Mouse (Mus musculus) heart, adult 2 months (tissue): ENCODE results near the gene Bag2. TPM values are rescaled to one million over a fixed set of nuclear protein-coding genes. Genes with fewer than 3 reads are reported as not detected.
"Not testable (repeated sequence)": the region's sequence is repeated elsewhere in the genome, so short reads cannot be mapped to it uniquely, and the experiment has no call there.

Source experiments
- DNase-seq, 2 experiments: peaks; one replicate each; pipeline ENCODE4 v3.0.0; 2021
- H3K27ac ChIP-seq: fragments of 200-600 bp; 2 replicates; pipeline ENCODE4 v1.8.1; 2022
- H3K27me3 ChIP-seq: fragments of 200-500 bp; 2 replicates; pipeline ENCODE4 v1.6.1; 2012; ENCODE audit warnings: mild to moderate bottlenecking, low read length, inconsistent platforms, mixed read lengths; ENCODE audit not compliant: control insufficient read depth, insufficient read depth
- H3K36me3 ChIP-seq: fragments of 200-500 bp; 2 replicates; pipeline ENCODE4 v1.6.1; 2012; ENCODE audit warnings: low read length, inconsistent platforms; ENCODE audit not compliant: control insufficient read depth, insufficient read depth
- H3K4me1 ChIP-seq: fragments of 200-500 bp; 2 replicates; pipeline ENCODE4 v1.6.1; 2011; ENCODE audit warnings: low read length; ENCODE audit not compliant: control insufficient read depth, insufficient read depth
- H3K4me3 ChIP-seq: fragments of 200-600 bp; 2 replicates; pipeline ENCODE4 v1.8.1; 2022
- H3K79me2 ChIP-seq: fragments of 200-500 bp; replicated peaks from 2 replicates; pipeline ENCODE4 v1.6.1; 2012; ENCODE audit warnings: mild to moderate bottlenecking, inconsistent platforms, low read length, moderate library complexity, mixed read lengths; ENCODE audit not compliant: control insufficient read depth, insufficient read depth
- H3K9ac ChIP-seq: fragments of 200-500 bp; 2 replicates; pipeline ENCODE4 v1.6.1; 2012; ENCODE audit warnings: low read depth, mild to moderate bottlenecking, control low read depth, inconsistent platforms, low read length, mixed read lengths
- CTCF ChIP-seq: fragments of 200-600 bp; IDR thresholded peaks from 2 replicates; pipeline ENCODE4 v1.8.1; 2022; ENCODE audit warnings: antibody characterized with exemption, mild to moderate bottlenecking, moderate library complexity
- EP300 ChIP-seq: fragments of 200-500 bp; IDR thresholded peaks from 2 replicates; pipeline ENCODE4 v1.6.1; 2011; ENCODE audit warnings: low read depth, low read length, control low read depth; ENCODE audit not compliant: insufficient read depth
- POLR2A ChIP-seq: fragments of 200-500 bp; IDR thresholded peaks from 2 replicates; pipeline ENCODE4 v1.6.1; 2011; ENCODE audit warnings: mild to moderate bottlenecking, low read depth, low read length, control low read depth; ENCODE audit not compliant: insufficient read depth
- WGBS: fragments of 180-500 bp; shearing (Covaris S2); methylation state at CpG from one replicate; pipeline ENCODE4 v1.1.7; 2018; 5-methylcytosine and 5-hydroxymethylcytosine counted together
- intact Hi-C: fragments of 180-260 bp; cut with DNase I; formaldehyde crosslinking; loops from one replicate; pipeline ENCODE4 v1.15.1; 2025
- polyA plus RNA-seq: library from polyadenylated mRNA; depleted of rRNA; stranded (reverse); fragments of >200 nt; gene quantifications from 2 replicates; pipeline ENCODE4 v1.2.3, GENCODE M21; 2012
- total RNA-seq, 2 experiments: library from RNA; stranded (reverse); gene quantifications; 2 replicates each; pipeline ENCODE4 v1.2.3; 2021

The Bag2 gene
- total and polyA plus RNA-seq, 3 experiments = 30.7 to 49.1 (median 35.3) TPM

- H3K4me1 ChIP-seq = no peaks in the 10 kb centered on the region
- DNase-seq = no peak
- H3K79me2 ChIP-seq = no peaks in the 10 kb centered on the region
- H3K36me3 ChIP-seq = no peaks in the 10 kb centered on the region
- intact Hi-C loops = no loop called here
- H3K27ac ChIP-seq = no peak overlapping the region
- no peak for TF ChIP-seq CTCF
- no peak overlapping the region for H3K4me3 ChIP-seq
- no peaks in the 10 kb centered on the region for H3K27me3 ChIP-seq
- H3K9ac ChIP-seq = no peak overlapping the region
- 94% methylated on average over 11 of the region's 11 CpGs for WGBS
These were observed 8.5 kb downstream of the Bag2 start for GRCm38 (mm10) chr1:33749109-33749508.

GRCm38 (mm10) chr1:33745901-33746300 is 11.7 kb downstream of the Bag2 start:
- intact Hi-C loops = no loop called here
- Histone ChIP-seq H3K27me3 (no peaks in the 10 kb centered on the region), H3K36me3 (no peaks in the 10 kb centered on the region), H3K4me3 (no peak overlapping the region), H3K4me1 (no peaks in the 10 kb centered on the region), H3K9ac (no peak overlapping the region), H3K79me2 (no peaks in the 10 kb centered on the region), H3K27ac (no peak overlapping the region)
- 92% methylated on average over 4 of the region's 4 CpGs for WGBS
- DNase-seq = no peak
- no peak for TF ChIP-seq POLR2A
- no peak for TF ChIP-seq CTCF
- no peak for TF ChIP-seq EP300

- H3K4me3 ChIP-seq, H3K27ac ChIP-seq, intact Hi-C loops, DNase-seq, H3K4me1 ChIP-seq, H3K27me3 ChIP-seq, H3K79me2 ChIP-seq, H3K36me3 ChIP-seq, H3K9ac ChIP-seq: not testable (repeated sequence)
- WGBS = 92% methylated on average over 8 of the region's 9 CpGs
These were observed 12.8 kb downstream of the Bag2 start for GRCm38 (mm10) chr1:33744815-33745214.

GRCm38 (mm10) chr1:33742903-33743302 is 14.7 kb downstream of the Bag2 start:
- H3K4me1 ChIP-seq = no peaks in the 10 kb centered on the region
- H3K27ac ChIP-seq = no peak overlapping the region
- no peaks in the 10 kb centered on the region for H3K79me2 ChIP-seq
- intact Hi-C loops = no loop called here
- no peak for DNase-seq
- H3K36me3 ChIP-seq = no peaks in the 10 kb centered on the region
- no peak overlapping the region for H3K9ac ChIP-seq
- no peak overlapping the region for H3K4me3 ChIP-seq
- H3K27me3 ChIP-seq = no peaks in the 10 kb centered on the region
- TF ChIP-seq CTCF (peak; percentile 71), EP300 (no peak)
- 20% methylated on average over 8 of the region's 8 CpGs for WGBS

GRCm38 (mm10) chr1:33739302-33739701 is 18.3 kb downstream of the Bag2 start:
- no peak overlapping the region for H3K4me3 ChIP-seq
- intact Hi-C loops = loop anchor here (1.0 to 2.0 kb wide), 3 partner anchors 55 to 77 kb away; no protein-coding TSS in a partner anchor
- H3K9ac ChIP-seq = no peak overlapping the region
- no peak overlapping the region for H3K27ac ChIP-seq
- WGBS = 29% methylated on average over 12 of the region's 12 CpGs
- H3K79me2 ChIP-seq = no peaks in the 10 kb centered on the region
- DNase-seq = peak; percentile 60 to 74
- H3K4me1 ChIP-seq = no peaks in the 10 kb centered on the region
- no peaks in the 10 kb centered on the region for H3K36me3 ChIP-seq
- no peaks in the 10 kb centered on the region for H3K27me3 ChIP-seq
- no peak for TF ChIP-seq POLR2A
- 0 out of 2 replicates have a peak, but pooled peaks have one; percentile 45 for TF ChIP-seq EP300
- peak; percentile 97 for TF ChIP-seq CTCF

- DNase-seq = no peak
- no peaks in the 10 kb centered on the region for H3K4me1 ChIP-seq
- H3K27me3 ChIP-seq = no peaks in the 10 kb centered on the region
- H3K36me3 ChIP-seq = no peaks in the 10 kb centered on the region
- TF ChIP-seq CTCF (no peak), POLR2A (no peak), EP300 (no peak)
- H3K79me2 ChIP-seq = no peaks in the 10 kb centered on the region
- no peak overlapping the region for H3K9ac ChIP-seq
- 84% methylated on average over 11 of the region's 11 CpGs for WGBS
- intact Hi-C loops = loop anchor here (1.0 to 2.0 kb wide), 3 partner anchors 54 to 76 kb away; no protein-coding TSS in a partner anchor
- no peak overlapping the region for H3K4me3 ChIP-seq
- no peak overlapping the region for H3K27ac ChIP-seq
These were observed 18.8 kb downstream of the Bag2 start for GRCm38 (mm10) chr1:33738681-33739278.
